In genomic region chr19:36213461-36213860, GRCm38 (mm10) we compare ENCODE assay signal across 14 mouse cellular contexts.
DNase-seq lines count a peak whose midpoint lies in the region; ATAC-seq and TF ChIP-seq lines count a peak whose summit lies in the region.
"Had no signal": no experiment of that assay in that cellular context is flagged by ENCODE, and none has a peak within 500 bp of the region (broad histone marks: within the 10 kb centered on the region; RNA-seq: fewer than 3 reads in every experiment).

No protein-coding gene starts in this region.

- no peak overlapping the region for H3K9ac ChIP-seq in heart, postnatal 0 days (replicated peaks; ENCODE audit: low read depth, low read length)
- no peak overlapping the region for H3K9ac ChIP-seq in hindbrain, embryonic 13.5 days

- peaks cover 18% of the 10 kb centered on the region for H3K4me1 ChIP-seq in heart, postnatal 0 days (ENCODE audit: control insufficient read depth, insufficient read depth)
- peaks cover 26% of the 10 kb centered on the region for H3K4me1 ChIP-seq in hindbrain, embryonic 13.5 days (replicated peaks)

- TF ChIP-seq EP300 in heart, postnatal 0 days (IDR thresholded peaks at IDR 0.05; ENCODE audit: low read depth): no peak

- intact Hi-C loops in heart, postnatal 10 days (cut with DNase I): no loop called here

- no peak overlapping the region for H3K4me2 ChIP-seq in heart, postnatal 0 days (ENCODE audit: low read depth, low read length)
- no peak overlapping the region for H3K4me2 ChIP-seq in hindbrain, embryonic 13.5 days

- no peaks in the 10 kb centered on the region for H3K27me3 ChIP-seq in heart, postnatal 0 days (ENCODE audit: control insufficient read depth, insufficient read depth, low read length)
- no peaks in the 10 kb centered on the region for H3K27me3 ChIP-seq in hindbrain, embryonic 13.5 days

- 35% methylated on average over 8 of the region's 8 CpGs for WGBS in heart, postnatal 0 days
- WGBS in hindbrain, embryonic 13.5 days: 22% methylated on average over 8 of the region's 8 CpGs

- no peaks in the 10 kb centered on the region for H3K9me3 ChIP-seq in heart, postnatal 0 days (replicated peaks; ENCODE audit: control insufficient read depth, low read length)
- H3K9me3 ChIP-seq in hindbrain, embryonic 13.5 days: no peaks in the 10 kb centered on the region

- peak; percentile 4 for DNase-seq in heart, postnatal 0 days (ENCODE audit: low spot score)
- no peak for DNase-seq in heart, postnatal 10 days
- peak; percentile 46 for DNase-seq in Muller cell, postnatal 12 days (ENCODE audit: inconsistent ontology term)
- peak; percentile 67 for DNase-seq in brain, embryonic 14.5 days (ENCODE audit: low read depth)
- DNase-seq in ovary, adult 18-20 months (ENCODE audit: low spot score): no peak
- no peak for DNase-seq in urinary bladder, adult 18-20 months (ENCODE audit: low spot score in 2 of 2)
- DNase-seq: cerebellum, adult 18-20 months; kidney, postnatal 10 days; lung, adult 18-20 months had no signal

- no peak for ATAC-seq in heart, postnatal 0 days (ENCODE audit: insufficient read depth, low read depth)
- peak; percentile 41; the same call in 1 of the 2 replicates for ATAC-seq in hindbrain, embryonic 13.5 days (ENCODE audit: low FRiP score)
- ATAC-seq: activated CD4-positive, CD25-positive, alpha-beta regulatory T cell, adult 4 months; CD4-positive, CD25-positive, alpha-beta regulatory T cell, adult 4 months; intestine, postnatal 0 days had no signal

- H3K36me3 ChIP-seq in heart, postnatal 0 days (replicated peaks; ENCODE audit: control insufficient read depth, insufficient read depth, low read length): no peaks in the 10 kb centered on the region
- no peaks in the 10 kb centered on the region for H3K36me3 ChIP-seq in hindbrain, embryonic 13.5 days

- no peak overlapping the region for H3K27ac ChIP-seq in heart, postnatal 0 days (ENCODE audit: low read depth)
- 0 out of 2 replicates have a peak overlapping the region, but pooled peaks have one; percentile 31 for H3K27ac ChIP-seq in hindbrain, embryonic 13.5 days

- no peak for TF ChIP-seq POLR2A in brain, embryonic 14.5 days (IDR thresholded peaks at IDR 0.05; ENCODE audit: borderline replicate concordance, extremely low read depth, insufficient read depth, insufficient read length, poor library complexity, severe bottlenecking)

- H3K4me3 ChIP-seq in heart, postnatal 0 days (ENCODE audit: low read depth, low read length): no peak overlapping the region
- H3K4me3 ChIP-seq in hindbrain, embryonic 13.5 days: no peak overlapping the region
- H3K4me3 ChIP-seq: myocyte had no signal

- no peak for TF ChIP-seq CTCF in heart, postnatal 0 days (IDR thresholded peaks at IDR 0.05; ENCODE audit: low read depth)
- TF ChIP-seq CTCF in brain, embryonic 14.5 days (IDR thresholded peaks at IDR 0.05; ENCODE audit: borderline replicate concordance, extremely low read depth, insufficient read depth, insufficient read length): no peak

Comparison
In these comparisons a context has a peak if more than half of its experiments do, and no peak if none do; other contexts are left out.
1. DNase-seq: peak in heart, postnatal 0 days (single experiment), Muller cell, postnatal 12 days (single experiment) and brain, embryonic 14.5 days (single experiment); none in heart, postnatal 10 days (0 of 2), ovary, adult 18-20 months (single experiment) and urinary bladder, adult 18-20 months (0 of 2).